Mouse (Mus musculus) midbrain, embryonic 10.5 days (tissue): Measurements from ENCODE around the gene Kras. TPM values are rescaled to one million over a fixed set of nuclear protein-coding genes. Genes with fewer than 3 reads are reported as not detected.
A peak's percentile ranks its signal among the peaks of the same experiment; 100 is the strongest.

ENCODE experiments used
- DNase-seq: peaks from one replicate; pipeline ENCODE4 v3.0.0-alpha.2; 2017; ENCODE audit warnings: low spot score
- H3K27ac ChIP-seq: fragments of 300-500 bp; sonication (generic); replicated peaks from 2 replicates; pipeline ENCODE4 v1.5.1; 2016; ENCODE audit warnings: mild to moderate bottlenecking
- H3K27me3 ChIP-seq: fragments of 300-500 bp; sonication (generic); 2 replicates; pipeline ENCODE4 v1.6.1; 2016; ENCODE audit warnings: low read depth, mild to moderate bottlenecking; ENCODE audit not compliant: poor library complexity, severe bottlenecking
- H3K36me3 ChIP-seq: fragments of 300-500 bp; sonication (generic); 2 replicates; pipeline ENCODE4 v1.6.1; 2016; ENCODE audit warnings: mild to moderate bottlenecking, moderate library complexity
- H3K4me1 ChIP-seq: fragments of 300-500 bp; sonication (generic); 2 replicates; pipeline ENCODE4 v1.6.1; 2016
- H3K4me3 ChIP-seq: fragments of 300-500 bp; sonication (generic); 2 replicates; pipeline ENCODE4 v1.5.1; 2016; ENCODE audit warnings: mild to moderate bottlenecking, moderate library complexity
- H3K9me3 ChIP-seq: fragments of 300-500 bp; sonication (generic); replicated peaks from 2 replicates; pipeline ENCODE4 v1.6.1; 2016; ENCODE audit warnings: mild to moderate bottlenecking
- WGBS: fragments of 180-500 bp; shearing (Covaris S2); methylation state at CpG from one replicate; pipeline ENCODE4 v1.1.7; 2016; 5-methylcytosine and 5-hydroxymethylcytosine counted together
- polyA plus RNA-seq: library from polyadenylated mRNA; unstranded; fragments of >200 nt; fragmentation: Nextera tagmentation; extraction: Ambion mirVana; gene quantifications from 2 replicates; pipeline ENCODE4 v1.2.1, GENCODE M21; 2016

Kras gene
- polyA plus RNA-seq, 1 experiment from 2014 or later, result 102 TPM

DNA sequence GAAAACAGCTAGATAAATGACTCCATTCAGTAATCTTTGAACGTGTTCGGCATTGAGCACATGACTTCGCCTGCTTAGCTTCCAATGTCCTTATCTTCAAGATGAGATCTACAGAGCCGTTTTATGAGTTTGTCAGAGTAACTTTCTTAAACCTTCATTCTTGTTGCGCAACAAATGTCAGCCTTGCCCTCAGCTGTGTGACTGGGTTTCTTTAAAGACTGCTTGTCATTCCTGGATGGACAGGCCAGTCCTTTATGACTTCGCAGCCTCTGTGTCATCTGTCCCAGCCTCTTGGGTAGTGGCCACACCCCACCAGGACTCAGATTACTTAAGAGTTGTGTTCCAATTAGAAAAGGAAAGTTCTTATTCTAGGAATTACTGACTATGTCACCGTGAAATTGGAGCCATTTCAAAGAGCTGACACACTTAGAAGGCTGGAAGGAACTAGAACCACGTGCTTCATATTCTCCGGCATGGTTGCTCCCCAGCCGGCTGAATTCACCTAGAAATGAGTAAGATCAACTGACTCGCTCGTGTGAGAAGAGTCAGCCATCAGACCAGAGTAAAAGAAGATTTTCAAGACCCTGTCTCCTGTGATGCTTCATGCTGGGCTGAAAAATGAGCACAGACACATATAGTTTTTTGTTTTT lies 24.1 kb upstream of the Kras start:
- WGBS, result 85% methylated on average over 12 of the region's 12 CpGs
- Histone ChIP-seq H3K27me3 (peaks cover 9% of the 10 kb centered on the region; the same call in 1 of the 2 replicates), H3K9me3 (no peaks in the 10 kb centered on the region), H3K4me3 (no peak overlapping the region), H3K27ac (no peak overlapping the region), H3K4me1 (peaks cover 13% of the 10 kb centered on the region), H3K36me3 (no peaks in the 10 kb centered on the region)
- DNase-seq, result no peak

GRCm38 (mm10) chr6:145272142-145272937 lies 22.3 kb upstream of the Kras start:
- Histone ChIP-seq H3K27ac (no peak overlapping the region), H3K4me3 (no peak overlapping the region), H3K36me3 (no peaks in the 10 kb centered on the region), H3K9me3 (no peaks in the 10 kb centered on the region), H3K4me1 (peaks cover 12% of the 10 kb centered on the region), H3K27me3 (0 out of 2 replicates have a peak, but pooled peaks cover 9% of the 10 kb centered on the region)
- DNase-seq, result no peak
- 86% methylated on average over 10 of the region's 10 CpGs for WGBS

GRCm38 (mm10) chr6:145269313-145269845 lies 19.3 kb upstream of the Kras start:
- Histone ChIP-seq H3K27me3 (no peaks in the 10 kb centered on the region), H3K27ac (no peak overlapping the region), H3K4me3 (no peak overlapping the region), H3K36me3 (no peaks in the 10 kb centered on the region), H3K9me3 (no peaks in the 10 kb centered on the region), H3K4me1 (no peaks in the 10 kb centered on the region)
- 93% methylated on average over 4 of the region's 4 CpGs for WGBS
- DNase-seq, result no peak

- no peak for DNase-seq
- H3K27me3 ChIP-seq, result no peaks in the 10 kb centered on the region
- H3K4me3 ChIP-seq, result no peak overlapping the region
- WGBS, result 89% methylated on average over 6 of the region's 6 CpGs
- no peaks in the 10 kb centered on the region for H3K4me1 ChIP-seq
- H3K27ac ChIP-seq, result no peak overlapping the region
- no peaks in the 10 kb centered on the region for H3K36me3 ChIP-seq
- H3K9me3 ChIP-seq, result no peaks in the 10 kb centered on the region
Measured at GRCm38 (mm10) chr6:145267692-145268091, 17.7 kb upstream of the Kras start.

GRCm38 (mm10) chr6:145262314-145262713 lies 12.3 kb upstream of the Kras start:
- Histone ChIP-seq H3K4me1 (peaks cover 13% of the 10 kb centered on the region), H3K27me3 (no peaks in the 10 kb centered on the region), H3K27ac (peak overlapping the region; percentile 57; the same call in 1 of the 2 replicates), H3K9me3 (no peaks in the 10 kb centered on the region), H3K36me3 (no peaks in the 10 kb centered on the region), H3K4me3 (no peak overlapping the region)
- DNase-seq, result no peak
- WGBS, result 84% methylated on average over 7 of the region's 7 CpGs

- peaks cover 6% of the 10 kb centered on the region for H3K4me1 ChIP-seq
- WGBS, result 66% methylated on average over 2 of the region's 2 CpGs
- H3K9me3 ChIP-seq, result no peaks in the 10 kb centered on the region
- H3K27me3 ChIP-seq, result peaks cover 12% of the 10 kb centered on the region
- no peaks in the 10 kb centered on the region for H3K36me3 ChIP-seq
- no peak for DNase-seq
- no peak overlapping the region for H3K4me3 ChIP-seq
- no peak overlapping the region for H3K27ac ChIP-seq
Measured at GRCm38 (mm10) chr6:145256701-145257073, 6.6 kb upstream of the Kras start.

DNA sequence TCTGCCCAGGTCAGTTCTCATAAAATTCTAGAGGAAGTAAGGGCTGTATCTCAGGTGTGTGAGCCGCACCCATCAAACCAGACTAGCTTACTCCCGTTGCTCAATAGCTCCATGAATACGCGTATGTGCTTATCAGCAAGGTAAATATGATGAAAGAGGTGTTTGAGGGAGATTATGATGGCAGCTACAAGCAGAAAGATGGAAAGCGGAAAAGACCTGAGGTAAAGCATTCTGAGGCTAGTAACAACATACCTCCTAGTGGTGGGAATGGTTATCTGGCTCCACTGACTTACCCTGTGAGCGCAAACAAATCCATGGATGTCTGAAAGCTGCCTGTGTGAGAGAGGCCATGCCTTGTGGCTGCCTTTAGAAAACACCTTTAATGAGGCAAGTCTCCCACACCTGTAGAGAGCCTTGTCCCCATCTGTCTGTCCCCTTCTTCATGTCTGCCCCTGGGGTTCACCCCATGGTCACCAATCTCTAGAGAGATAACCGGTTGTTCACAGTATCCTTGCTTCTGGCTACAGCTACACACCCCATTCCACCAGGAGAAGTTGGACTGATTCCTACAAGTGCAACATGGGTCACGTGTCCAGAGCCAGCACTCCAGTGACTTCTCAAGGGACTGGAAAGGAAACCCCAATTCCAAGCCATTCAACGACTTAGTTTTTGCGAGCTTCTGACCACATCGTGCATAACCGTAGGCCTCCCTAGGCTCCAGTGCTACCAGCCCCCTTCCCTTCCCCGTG lies 6.1 kb upstream of the Kras start:
- WGBS, result 85% methylated on average over 13 of the region's 13 CpGs
- peaks cover 18% of the 10 kb centered on the region for H3K27me3 ChIP-seq
- no peaks in the 10 kb centered on the region for H3K36me3 ChIP-seq
- no peak overlapping the region for H3K27ac ChIP-seq
- no peak overlapping the region for H3K4me3 ChIP-seq
- no peak for DNase-seq
- no peaks in the 10 kb centered on the region for H3K9me3 ChIP-seq
- H3K4me1 ChIP-seq, result peaks cover under 1% of the 10 kb centered on the region; the same call in 1 of the 2 replicates

DNA sequence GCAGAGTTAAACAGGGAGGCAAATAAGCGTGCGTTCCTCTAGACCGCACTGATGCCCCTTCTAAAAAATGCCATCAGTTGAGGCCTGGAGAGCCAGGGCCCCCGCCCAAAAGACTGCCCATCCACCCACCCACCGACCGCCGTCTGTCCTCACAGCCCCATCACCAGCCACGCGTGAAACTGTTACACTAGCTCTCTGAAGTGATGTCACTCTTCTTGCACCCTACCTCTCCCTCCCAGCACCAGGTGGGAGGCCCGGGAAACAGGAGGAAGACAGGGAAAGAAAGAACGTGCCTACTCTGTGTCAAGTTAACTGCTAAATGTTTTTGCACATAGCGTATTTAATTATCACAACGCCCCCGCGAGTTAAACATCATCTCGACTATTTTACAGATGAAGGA lies 781 bp upstream of the Kras start:
- H3K27ac ChIP-seq, result peak overlapping the region; percentile 97
- H3K4me1 ChIP-seq, result peaks cover 28% of the 10 kb centered on the region
- peaks cover 22% of the 10 kb centered on the region for H3K27me3 ChIP-seq
- peak overlapping the region; percentile 95 for H3K4me3 ChIP-seq
- no peak for DNase-seq
- WGBS, result 14% methylated on average over 16 of the region's 16 CpGs
- no peaks in the 10 kb centered on the region for H3K9me3 ChIP-seq
- peaks cover 8% of the 10 kb centered on the region for H3K36me3 ChIP-seq

- Histone ChIP-seq H3K36me3 (peaks cover 21% of the 10 kb centered on the region), H3K4me1 (peaks cover 28% of the 10 kb centered on the region), H3K4me3 (peak overlapping the region; percentile 95), H3K9me3 (no peaks in the 10 kb centered on the region), H3K27me3 (peaks cover 22% of the 10 kb centered on the region), H3K27ac (peak overlapping the region; percentile 97)
- WGBS, result under 1% methylated on average over 102 of the region's 124 CpGs
- peak; percentile 69 for DNase-seq
Measured at GRCm38 (mm10) chr6:145249291-145250184, 501 bp downstream of the Kras start.

- H3K4me3 ChIP-seq, result peak overlapping the region; percentile 95
- 69% methylated on average over 3 of the region's 3 CpGs for WGBS
- DNase-seq, result no peak
- no peak overlapping the region for H3K27ac ChIP-seq
- H3K9me3 ChIP-seq, result no peaks in the 10 kb centered on the region
- peaks cover 22% of the 10 kb centered on the region for H3K27me3 ChIP-seq
- peaks cover 28% of the 10 kb centered on the region for H3K4me1 ChIP-seq
- peaks cover 32% of the 10 kb centered on the region for H3K36me3 ChIP-seq
Measured at GRCm38 (mm10) chr6:145247886-145248285, 2.2 kb downstream of the Kras start.

DNA sequence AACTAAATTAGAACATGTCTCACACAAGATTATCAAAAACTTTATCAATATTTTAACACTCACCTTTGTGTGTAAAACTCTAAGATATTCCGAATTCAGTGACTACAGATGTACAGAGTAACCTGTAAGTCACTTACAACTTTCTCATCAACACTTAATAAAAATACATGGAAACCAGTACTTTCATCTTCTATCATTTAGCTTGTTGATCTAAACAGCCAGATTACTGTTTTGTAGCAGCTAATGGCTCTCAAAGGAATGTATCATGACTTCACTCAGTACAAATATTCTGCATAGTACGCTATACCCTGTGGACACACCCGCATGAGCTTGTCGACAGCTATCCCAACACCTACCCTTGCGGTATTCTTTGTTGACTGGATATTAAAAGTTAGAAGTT lies 3.2 kb downstream of the Kras start:
- H3K27me3 ChIP-seq, result peaks cover 11% of the 10 kb centered on the region
- H3K27ac ChIP-seq, result no peak overlapping the region
- peaks cover 33% of the 10 kb centered on the region for H3K36me3 ChIP-seq
- peaks cover 28% of the 10 kb centered on the region for H3K4me1 ChIP-seq
- WGBS, result 98% methylated on average over 5 of the region's 5 CpGs
- no peak overlapping the region for H3K4me3 ChIP-seq
- DNase-seq, result no peak
- H3K9me3 ChIP-seq, result no peaks in the 10 kb centered on the region

DNA sequence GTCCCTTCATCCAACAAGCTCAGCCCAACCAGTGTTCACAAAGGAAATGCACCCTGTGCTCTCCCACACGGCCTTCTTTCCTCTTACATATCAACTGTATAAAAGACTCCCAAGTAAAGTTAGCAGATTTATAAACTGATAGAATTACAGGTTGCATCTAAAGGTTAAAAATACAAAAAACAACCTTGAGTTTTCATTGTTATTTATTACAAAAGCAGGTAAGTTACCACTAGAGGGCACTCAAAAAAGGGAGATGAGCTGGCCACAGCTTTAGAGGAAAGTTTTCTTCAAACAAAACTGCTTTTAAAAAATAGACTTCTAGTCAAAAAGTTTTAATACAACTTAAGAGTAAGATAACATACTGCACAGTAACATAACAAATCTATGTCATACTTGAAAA lies 7.5 kb downstream of the Kras start:
- Histone ChIP-seq H3K27ac (no peak overlapping the region), H3K36me3 (peaks cover 70% of the 10 kb centered on the region), H3K4me3 (no peak overlapping the region), H3K4me1 (peaks cover 3% of the 10 kb centered on the region; the same call in 1 of the 2 replicates), H3K27me3 (no peaks in the 10 kb centered on the region), H3K9me3 (no peaks in the 10 kb centered on the region)
- WGBS, result 65% methylated on average over 1 of the region's 1 CpGs
- DNase-seq, result no peak
